Mouse (Mus musculus) MEL (cell line): ENCODE results near the gene Odc1. TPM values are rescaled to one million over a fixed set of nuclear protein-coding genes. Genes with fewer than 3 reads are reported as not detected.

ENCODE experiments used
- DNase-seq: peaks from one replicate; pipeline ENCODE4 v3.0.0; 2011; ENCODE audit warnings: low read depth, low spot score
- H3K27ac ChIP-seq: 2 replicates; pipeline ENCODE4 v1.5.1; 2012; ENCODE audit warnings: low read depth, mild to moderate bottlenecking, control low read depth, low read length, moderate library complexity; ENCODE audit not compliant: control insufficient read depth
- H3K27me3 ChIP-seq, 2 experiments: fragments of 150-350 bp in 1 of 2; sonication (generic) in 1 of 2; 2 replicates each; pipeline ENCODE4 v1.6.1; 2012; ENCODE audit warnings: low read length in 2 of 2, mild to moderate bottlenecking in 2 of 2, improper control_type of control experiment in 1 of 2, moderate library complexity in 1 of 2; ENCODE audit not compliant: insufficient read depth in 2 of 2, control insufficient read depth in 1 of 2
- H3K36me3 ChIP-seq, 2 experiments: 2 replicates each; pipeline ENCODE4 v1.6.1; 2012 to 2014; ENCODE audit warnings: low read length in 2 of 2, improper control_type of control experiment in 1 of 2, inconsistent platforms in 1 of 2, mild to moderate bottlenecking in 1 of 2; ENCODE audit not compliant: insufficient read depth in 2 of 2, control insufficient read depth in 1 of 2
- H3K4me1 ChIP-seq, 2 experiments: fragments of 150-350 bp in 1 of 2; sonication (generic) in 1 of 2; 2 replicates each; pipeline ENCODE4 v1.6.1; 2012; ENCODE audit warnings: low read length in 2 of 2, improper control_type of control experiment in 1 of 2, mild to moderate bottlenecking in 1 of 2; ENCODE audit not compliant: insufficient read depth in 2 of 2, control insufficient read depth in 1 of 2
- H3K4me3 ChIP-seq, 2 experiments: fragments of 150-350 bp in 1 of 2; sonication (generic) in 1 of 2; 2 replicates each; pipeline ENCODE4 v1.5.1; 2012; ENCODE audit warnings: low read depth in 2 of 2, low read length in 2 of 2, mild to moderate bottlenecking in 2 of 2, moderate library complexity in 2 of 2, control low read depth in 1 of 2, improper control_type of control experiment in 1 of 2; ENCODE audit not compliant: control insufficient read depth in 1 of 2, insufficient read depth in 1 of 2
- H3K79me2 ChIP-seq: 2 replicates; pipeline ENCODE4 v1.6.1; 2012; ENCODE audit warnings: mild to moderate bottlenecking, low read length, moderate library complexity; ENCODE audit not compliant: control insufficient read depth, poor library complexity, insufficient read depth
- H3K9ac ChIP-seq: 2 replicates; pipeline ENCODE4 v1.6.1; 2012; ENCODE audit warnings: low read depth, mild to moderate bottlenecking, control low read depth, low read length, moderate library complexity; ENCODE audit not compliant: control insufficient read depth, poor library complexity, severe bottlenecking
- H3K9me3 ChIP-seq: fragments of 150-350 bp; sonication (generic); replicated peaks from 2 replicates; pipeline ENCODE4 v1.6.1; 2012; ENCODE audit warnings: mild to moderate bottlenecking, low read length, improper control_type of control experiment, moderate library complexity; ENCODE audit not compliant: insufficient read depth
- E2F4 ChIP-seq: IDR thresholded peaks from 2 replicates; pipeline ENCODE4 v1.6.1; 2011; ENCODE audit warnings: low read depth, low read length, improper control_type of control experiment, borderline replicate concordance
- ETS1 ChIP-seq: IDR thresholded peaks from 2 replicates; pipeline ENCODE4 v1.6.1; 2012; ENCODE audit warnings: low read depth, mild to moderate bottlenecking, inconsistent platforms, low read length, improper control_type of control experiment, moderate library complexity
- GABPA ChIP-seq: IDR thresholded peaks from 2 replicates; pipeline ENCODE4 v1.6.1; 2012; ENCODE audit warnings: low read depth, mild to moderate bottlenecking, inconsistent platforms, low read length, improper control_type of control experiment, moderate library complexity
- GATA1 ChIP-seq: IDR thresholded peaks from 2 replicates; pipeline ENCODE4 v1.6.1; 2011; ENCODE audit warnings: low read depth, low read length, improper control_type of control experiment
- MAFK ChIP-seq: IDR thresholded peaks from 2 replicates; pipeline ENCODE4 v1.6.1; 2011; ENCODE audit warnings: low read depth, mild to moderate bottlenecking, low read length, improper control_type of control experiment, borderline replicate concordance
- MAZ ChIP-seq: IDR thresholded peaks from 2 replicates; pipeline ENCODE4 v1.6.1; 2012; ENCODE audit warnings: low read depth, mild to moderate bottlenecking, inconsistent platforms, low read length, improper control_type of control experiment
- MXI1 ChIP-seq: IDR thresholded peaks from 2 replicates; pipeline ENCODE4 v1.6.1; 2011; ENCODE audit warnings: mild to moderate bottlenecking, low read depth, low read length, improper control_type of control experiment
- MYC ChIP-seq: IDR thresholded peaks from 2 replicates; pipeline ENCODE4 v1.6.1; 2011; ENCODE audit warnings: low read depth, mild to moderate bottlenecking, low read length, improper control_type of control experiment, moderate library complexity
- NRF1 ChIP-seq: IDR thresholded peaks from 2 replicates; pipeline ENCODE4 v1.6.1; 2014; ENCODE audit warnings: low read depth, mild to moderate bottlenecking, inconsistent platforms, low read length, improper control_type of control experiment, moderate library complexity; ENCODE audit not compliant: poor library complexity, insufficient read depth, severe bottlenecking
- POLR2A ChIP-seq, 2 experiments: IDR thresholded peaks; 2 replicates each; pipeline ENCODE4 v1.6.1; 2011 to 2012; ENCODE audit warnings: low read length in 2 of 2, mild to moderate bottlenecking in 2 of 2, control low read depth in 1 of 2, improper control_type of control experiment in 1 of 2, low read depth in 1 of 2, moderate library complexity in 1 of 2; ENCODE audit not compliant: control insufficient read depth in 1 of 2, insufficient read depth in 1 of 2, poor library complexity in 1 of 2
- POLR2AphosphoS5 ChIP-seq: IDR thresholded peaks from 2 replicates; pipeline ENCODE4 v1.6.1; 2012; ENCODE audit warnings: low read depth, borderline replicate concordance, mild to moderate bottlenecking, inconsistent platforms, low read length, moderate library complexity, mixed read lengths
- RCOR1 ChIP-seq: IDR thresholded peaks from 2 replicates; pipeline ENCODE4 v1.6.1; 2012; ENCODE audit warnings: low read depth, mild to moderate bottlenecking, inconsistent platforms, low read length, improper control_type of control experiment
- SIN3A ChIP-seq: IDR thresholded peaks from 2 replicates; pipeline ENCODE4 v1.6.1; 2012; ENCODE audit warnings: low read length, improper control_type of control experiment, inconsistent platforms
- SMC3 ChIP-seq: IDR thresholded peaks from 2 replicates; pipeline ENCODE4 v1.6.1; 2011; ENCODE audit warnings: low read depth, low read length, improper control_type of control experiment
- TAL1 ChIP-seq: IDR thresholded peaks from 2 replicates; pipeline ENCODE4 v1.6.1; 2012; ENCODE audit warnings: mild to moderate bottlenecking, inconsistent platforms, low read length, moderate library complexity, mixed read lengths
- TBP ChIP-seq: IDR thresholded peaks from 2 replicates; pipeline ENCODE4 v1.8.0; 2011; ENCODE audit warnings: low read depth, low read length, improper control_type of control experiment
- UBTF ChIP-seq: IDR thresholded peaks from 2 replicates; pipeline ENCODE4 v1.6.1; 2012; ENCODE audit warnings: low read depth, mild to moderate bottlenecking, inconsistent platforms, low read length, improper control_type of control experiment, moderate library complexity, borderline replicate concordance; ENCODE audit not compliant: insufficient read depth
- USF1 ChIP-seq: IDR thresholded peaks from 2 replicates; pipeline ENCODE4 v1.6.1; 2014; ENCODE audit warnings: low read depth, mild to moderate bottlenecking, inconsistent platforms, low read length, improper control_type of control experiment, moderate library complexity
- USF2 ChIP-seq, 2 experiments: IDR thresholded peaks; 2 replicates each; pipeline ENCODE4 v1.6.1; 2011 to 2012; ENCODE audit warnings: improper control_type of control experiment in 2 of 2, low read length in 2 of 2, borderline replicate concordance in 1 of 2, inconsistent platforms in 1 of 2, low read depth in 1 of 2, mild to moderate bottlenecking in 1 of 2; ENCODE audit not compliant: insufficient read depth in 1 of 2
- ZC3H11A ChIP-seq: IDR thresholded peaks from 2 replicates; pipeline ENCODE4 v1.6.1; 2012; ENCODE audit warnings: low read depth, mild to moderate bottlenecking, inconsistent platforms, low read length, improper control_type of control experiment
- ZKSCAN1 ChIP-seq: IDR thresholded peaks from 2 replicates; pipeline ENCODE4 v1.6.1; 2012; ENCODE audit warnings: low read depth, mild to moderate bottlenecking, inconsistent platforms, low read length, improper control_type of control experiment, moderate library complexity
- ZMIZ1 ChIP-seq: IDR thresholded peaks from 2 replicates; pipeline ENCODE4 v1.6.1; 2012; ENCODE audit warnings: low read depth, mild to moderate bottlenecking, inconsistent platforms, low read length, improper control_type of control experiment, moderate library complexity
- ZNF384 ChIP-seq: IDR thresholded peaks from 2 replicates; pipeline ENCODE4 v1.6.1; 2012; ENCODE audit warnings: low read depth, mild to moderate bottlenecking, inconsistent platforms, low read length, improper control_type of control experiment
- polyA plus RNA-seq, 2 experiments: library from polyadenylated mRNA; stranded (reverse) in 1 of 2; unstranded in 1 of 2; fragments of >175 nt in 1 of 2; fragments of >200 nt in 1 of 2; gene quantifications; 2 replicates each; pipeline versions ENCODE4 v1.2.1 to v1.2.4; 2012; ENCODE audit warnings: low replicate concordance in 2 of 2, low read depth in 1 of 2; ENCODE audit not compliant: insufficient read length in 2 of 2, insufficient read depth in 1 of 2, missing spikeins in 1 of 2
- total RNA-seq: library from RNA; depleted of rRNA; stranded (reverse); fragments of 300-350 nt; gene quantifications from 2 replicates; pipeline ENCODE4 v1.2.3, GENCODE M21; 2012

Gene Odc1
- total and polyA plus RNA-seq, 3 experiments: 639 to 720 (median 677) TPM

DNA sequence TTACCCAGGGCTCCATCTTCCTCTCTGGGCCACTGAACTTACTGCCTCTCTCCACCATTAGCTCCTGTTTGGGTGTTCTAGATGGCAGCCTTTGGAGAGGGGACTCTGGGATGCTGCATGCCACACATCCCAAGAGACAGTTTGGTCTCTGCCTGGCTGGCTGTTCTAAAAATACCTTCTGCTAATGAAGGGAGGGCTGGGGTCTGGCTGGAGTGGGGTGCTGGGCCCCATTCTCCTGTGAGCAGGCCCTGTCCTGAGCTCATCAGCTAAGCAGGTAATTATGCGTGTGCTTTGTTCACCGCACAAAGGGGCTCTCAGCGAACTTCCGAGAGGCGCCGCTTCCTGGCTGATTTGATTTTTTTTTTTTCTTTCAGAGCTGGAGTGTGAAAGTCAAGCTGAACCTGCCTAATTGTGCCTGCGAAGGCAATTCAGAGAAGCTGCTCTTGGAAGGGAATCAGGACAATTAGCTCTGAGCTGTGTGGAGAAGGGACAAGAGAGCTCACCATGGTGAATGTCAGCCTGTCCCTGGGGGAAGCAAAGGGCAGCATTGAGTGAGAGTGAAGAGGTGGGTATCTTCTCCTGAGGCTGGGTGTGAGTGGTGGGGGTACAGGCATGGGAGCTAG lies 12.9 kb downstream of the Odc1 start:
- Histone ChIP-seq H3K9me3 (no peaks in the 10 kb centered on the region), H3K4me3 (no peak overlapping the region), H3K79me2 (no peaks in the 10 kb centered on the region), H3K27ac (no peak overlapping the region), H3K27me3 (no peaks in the 10 kb centered on the region), H3K4me1 (peaks cover 0 to 11% of the 10 kb centered on the region in 2 experiments; a peak in 1 of 4 replicates), H3K9ac (no peak overlapping the region), H3K36me3 (peaks cover 0 to 2% of the 10 kb centered on the region in 2 experiments; a peak in 1 of 4 replicates)
- TF ChIP-seq NRF1: no peak
- no peak for TF ChIP-seq USF1
- no peak for TF ChIP-seq UBTF
- TF ChIP-seq MXI1: no peak
- no peak for TF ChIP-seq RCOR1
- no peak for TF ChIP-seq E2F4
- TF ChIP-seq ZMIZ1: no peak
- TF ChIP-seq SMC3: no peak
- no peak for TF ChIP-seq MYC
- no peak for TF ChIP-seq ZC3H11A
- no peak for TF ChIP-seq GATA1
- TF ChIP-seq ZKSCAN1: no peak
- no peak for TF ChIP-seq MAFK
- no peak for TF ChIP-seq MAZ
- no peak for DNase-seq

DNA sequence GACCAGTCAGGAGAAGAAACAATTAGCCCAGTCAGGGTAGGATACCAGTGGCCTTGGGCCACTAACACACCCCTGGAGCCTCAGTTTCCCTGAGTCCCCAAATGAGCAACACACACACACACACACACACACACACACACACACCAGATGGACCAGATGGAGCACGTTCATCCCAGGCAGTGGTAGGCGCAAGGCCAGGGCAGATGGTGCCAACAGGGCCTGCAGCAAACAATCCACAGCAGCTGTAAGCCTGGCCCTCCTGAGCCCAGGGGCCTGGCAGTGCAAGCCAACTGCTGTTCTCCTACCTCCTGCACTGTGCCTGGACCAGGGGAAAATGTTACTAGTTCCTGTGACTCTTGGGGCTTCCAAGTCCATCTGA lies 13.4 kb downstream of the Odc1 start:
- Histone ChIP-seq H3K4me1 (peaks cover 0 to 11% of the 10 kb centered on the region in 2 experiments; a peak in 1 of 4 replicates), H3K27ac (no peak overlapping the region), H3K9ac (no peak overlapping the region), H3K4me3 (no peak overlapping the region), H3K79me2 (no peaks in the 10 kb centered on the region), H3K9me3 (no peaks in the 10 kb centered on the region), H3K27me3 (no peaks in the 10 kb centered on the region), H3K36me3 (no peaks in the 10 kb centered on the region; a peak in 1 of 4 replicates)
- no peak for DNase-seq
- TF ChIP-seq SIN3A (no peak), ZC3H11A (no peak), ETS1 (no peak), POLR2A (IDR thresholded peaks at IDR 0.05; ENCODE audit: control insufficient read depth in 1 of 2, insufficient read depth in 1 of 2, low read depth in 1 of 2, low read length in 2 of 2, poor library complexity in 1 of 2) (no peak), GATA1 (no peak), POLR2AphosphoS5 (no peak), UBTF (no peak), USF1 (no peak), TBP (no peak), ZNF384 (no peak), TAL1 (no peak), MXI1 (no peak), USF2 (IDR thresholded peaks at IDR 0.05; ENCODE audit: borderline replicate concordance in 1 of 2, insufficient read depth in 1 of 2, low read depth in 1 of 2, low read length in 2 of 2) (no peak), E2F4 (no peak), GABPA (no peak)
